Mouse (Mus musculus): ENCODE measurements at regions not wholly inside any gene's neighbourhood (a gene's known extent, or its start where the extent isn't known, plus 50 kb on each side); places are given as distances from the start of the nearest gene placed in this dataset.

DNA sequence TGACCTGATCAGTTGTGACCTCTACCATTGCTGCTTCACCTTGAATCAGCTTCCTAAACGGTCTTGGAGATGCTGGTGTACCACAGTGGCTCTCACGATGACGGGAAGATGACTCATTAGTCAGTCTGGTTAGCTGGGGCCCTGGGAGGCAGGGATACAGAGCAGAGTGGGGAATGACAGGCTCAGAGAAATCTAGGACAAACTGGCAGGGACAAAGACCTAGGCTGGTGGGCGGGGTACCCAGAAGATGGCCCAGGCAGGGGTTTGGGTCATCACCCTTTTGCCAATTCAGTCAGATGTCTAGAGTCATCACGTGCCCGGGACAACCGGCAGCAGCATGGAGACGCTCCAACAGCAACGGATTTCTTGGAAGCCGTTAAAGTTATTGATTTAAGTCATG, 83.4 kb upstream of the Max start:
- TF ChIP-seq CTCF (IDR thresholded peaks at IDR 0.05; ENCODE audit: insufficient read depth, low read length) (no peak), POLR2A (IDR thresholded peaks at IDR 0.05; ENCODE audit: borderline replicate concordance, extremely low read depth, low read depth, low read length) (no peak)
